Mouse (Mus musculus) hindbrain, embryonic 16.5 days (tissue): ENCODE measurements around the gene 4932438H23Rik. TPM values are rescaled to one million over a fixed set of nuclear protein-coding genes. Genes with fewer than 3 reads are reported as not detected.
A peak's percentile ranks its signal among the peaks of the same experiment; 100 is the strongest.

Experiments used
- ATAC-seq: fragments of 200-750 bp; cut with Nextera tagmentation; 2 replicates; pipeline ENCODE4 v1.8.0; 2017; ENCODE audit warnings: moderate TSS enrichment, moderate library complexity
- H3K27ac ChIP-seq: fragments of 300-500 bp; sonication (generic); 2 replicates; pipeline ENCODE4 v1.5.1; 2014; ENCODE audit warnings: low read depth, mild to moderate bottlenecking, control low read depth, low read length, moderate library complexity
- H3K27me3 ChIP-seq: fragments of 300-500 bp; sonication (generic); replicated peaks from 2 replicates; pipeline ENCODE4 v1.6.1; 2014; ENCODE audit warnings: low read length; ENCODE audit not compliant: control insufficient read depth, insufficient read depth
- H3K36me3 ChIP-seq: fragments of 300-500 bp; sonication (generic); 2 replicates; pipeline ENCODE4 v1.6.1; 2014; ENCODE audit warnings: mild to moderate bottlenecking, low read length, moderate library complexity, mixed read lengths; ENCODE audit not compliant: control insufficient read depth, insufficient read depth
- H3K4me1 ChIP-seq: fragments of 300-500 bp; sonication (generic); 2 replicates; pipeline ENCODE4 v1.6.1; 2014; ENCODE audit warnings: low read depth, low read length; ENCODE audit not compliant: control insufficient read depth, insufficient read depth
- H3K4me2 ChIP-seq: fragments of 300-500 bp; sonication (generic); 2 replicates; pipeline ENCODE4 v1.6.1; 2014; ENCODE audit warnings: mild to moderate bottlenecking, low read length, control low read depth, moderate library complexity
- H3K4me3 ChIP-seq: fragments of 300-500 bp; sonication (generic); 2 replicates; pipeline ENCODE4 v1.5.1; 2014; ENCODE audit warnings: mild to moderate bottlenecking, low read length, control low read depth, moderate library complexity
- H3K9ac ChIP-seq: fragments of 300-500 bp; sonication (generic); 2 replicates; pipeline ENCODE4 v1.6.1; 2014; ENCODE audit warnings: low read depth, mild to moderate bottlenecking, control low read depth, low read length, moderate library complexity
- H3K9me3 ChIP-seq: fragments of 300-500 bp; sonication (generic); 2 replicates; pipeline ENCODE4 v1.6.1; 2014; ENCODE audit warnings: mild to moderate bottlenecking, low read length, moderate library complexity; ENCODE audit not compliant: control insufficient read depth
- WGBS: fragments of 180-500 bp; shearing (Covaris S2); extraction: QIAGEN DNeasy Blood & Tissue Kit; methylation state at CpG from one replicate; pipeline ENCODE4 v1.1.7; 2014; 5-methylcytosine and 5-hydroxymethylcytosine counted together
- polyA plus RNA-seq: library from polyadenylated mRNA; unstranded; fragments of >200 nt; fragmentation: Nextera tagmentation; extraction: Ambion mirVana; gene quantifications from 2 replicates; pipeline ENCODE4 v1.2.1, GENCODE M21; 2015

4932438H23Rik gene
- polyA plus RNA-seq, 1 experiment from 2014 or later, result 0.88 TPM

DNA sequence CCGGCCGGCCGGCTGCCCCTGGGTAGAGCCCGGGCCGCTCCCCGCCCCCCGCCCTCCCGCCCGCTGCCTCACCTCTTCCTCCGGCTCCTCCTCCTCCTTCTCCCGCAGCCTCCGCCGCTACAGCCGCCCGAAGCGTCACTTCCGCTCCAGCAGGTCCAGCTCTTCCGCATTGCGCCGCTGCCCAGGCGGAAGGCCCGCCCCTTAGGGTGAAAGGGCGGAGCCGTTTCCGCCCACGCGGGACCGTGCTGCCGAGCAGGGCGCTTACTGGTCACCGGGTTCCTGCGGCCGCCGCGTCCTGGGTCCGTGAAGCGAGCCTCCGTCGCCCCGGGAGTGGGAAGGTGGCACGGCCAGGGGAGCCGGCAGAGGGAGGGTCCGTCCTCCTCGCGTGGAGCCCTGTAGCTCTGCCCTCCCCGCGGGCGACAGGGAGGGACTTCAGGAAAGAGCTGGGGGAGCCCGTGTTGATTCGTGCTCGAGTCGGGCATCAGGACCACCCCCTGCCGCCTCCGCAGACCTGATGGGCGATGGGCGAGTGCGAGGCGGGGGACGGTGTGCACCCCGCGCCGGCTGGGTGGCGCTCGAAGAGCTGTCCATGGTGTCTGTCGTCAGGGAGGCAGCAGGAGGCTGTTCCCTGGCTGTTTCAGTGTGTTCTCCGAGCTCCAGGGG, 83.8 kb downstream of the 4932438H23Rik start, which contains the start of gene Synj1:
Synj1 (minus strand) TSS at position 288 of the 663 bp plus-strand sequence.
- H3K9me3 ChIP-seq, result no peaks in the 10 kb centered on the region
- peak within 1 kb of the TSS; percentile 77 for H3K4me2 ChIP-seq
- peak within 1 kb of the TSS; percentile 97 for H3K9ac ChIP-seq
- under 1% methylated on average over 62 of the region's 66 CpGs for WGBS
- peaks cover 14% of the 10 kb centered on the region for H3K36me3 ChIP-seq
- H3K4me3 ChIP-seq, result peak within 1 kb of the TSS; percentile 97
- peaks cover 19% of the 10 kb centered on the region for H3K4me1 ChIP-seq
- peak within 1 kb of the TSS; percentile 98 for H3K27ac ChIP-seq
- peak; percentile 95 for ATAC-seq
- H3K27me3 ChIP-seq, result no peaks in the 10 kb centered on the region

GRCm38 (mm10) chr16:91010581-91011020, 84.3 kb downstream of the 4932438H23Rik start:
- H3K27ac ChIP-seq, result peak overlapping the region; percentile 98
- ATAC-seq, result peak; percentile 70; the same call in 1 of the 2 replicates
- H3K9me3 ChIP-seq, result no peaks in the 10 kb centered on the region
- peaks cover 19% of the 10 kb centered on the region for H3K4me1 ChIP-seq
- under 1% methylated on average over 34 of the region's 42 CpGs for WGBS
- peak overlapping the region; percentile 97 for H3K4me3 ChIP-seq
- H3K36me3 ChIP-seq, result peaks cover 10% of the 10 kb centered on the region
- H3K27me3 ChIP-seq, result no peaks in the 10 kb centered on the region
- peak overlapping the region; percentile 77 for H3K4me2 ChIP-seq
- peak overlapping the region; percentile 97 for H3K9ac ChIP-seq

DNA sequence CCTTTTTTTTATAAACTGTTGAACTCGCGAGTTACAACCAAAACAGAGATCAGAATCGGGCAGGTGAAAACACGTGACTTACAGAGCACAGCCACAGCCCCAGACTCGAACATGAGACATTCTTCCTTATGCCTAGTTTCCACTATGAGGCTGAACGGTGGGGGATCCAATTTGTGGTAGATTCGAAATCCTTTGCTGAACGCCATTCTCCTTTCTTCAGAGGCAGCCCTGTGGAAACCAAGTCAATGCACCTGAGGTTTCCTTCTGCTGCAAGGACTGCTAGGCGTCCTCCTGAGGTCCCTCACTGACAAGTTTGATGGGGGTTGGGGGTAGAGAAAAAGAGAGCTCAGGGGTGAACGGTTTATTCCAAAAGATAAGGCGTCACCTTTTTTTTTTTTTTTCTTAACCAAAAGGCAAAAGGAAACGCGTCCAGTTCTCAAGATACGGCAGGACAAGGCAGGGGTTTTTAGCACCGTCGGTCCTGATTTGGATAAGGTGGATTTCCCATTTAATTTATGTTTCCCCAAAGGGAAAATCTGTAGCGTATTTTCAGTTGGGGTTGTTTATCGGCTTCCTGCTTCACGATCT, 84.9 kb downstream of the 4932438H23Rik start:
- under 1% methylated on average over 19 of the region's 19 CpGs for WGBS
- Histone ChIP-seq H3K4me2 (peak overlapping the region; percentile 77), H3K36me3 (peaks cover 6% of the 10 kb centered on the region), H3K4me1 (peaks cover 19% of the 10 kb centered on the region), H3K9me3 (no peaks in the 10 kb centered on the region), H3K4me3 (peak overlapping the region; percentile 97), H3K27me3 (no peaks in the 10 kb centered on the region), H3K9ac (peak overlapping the region; percentile 97), H3K27ac (peak overlapping the region; percentile 98)
- ATAC-seq, result no peak

DNA sequence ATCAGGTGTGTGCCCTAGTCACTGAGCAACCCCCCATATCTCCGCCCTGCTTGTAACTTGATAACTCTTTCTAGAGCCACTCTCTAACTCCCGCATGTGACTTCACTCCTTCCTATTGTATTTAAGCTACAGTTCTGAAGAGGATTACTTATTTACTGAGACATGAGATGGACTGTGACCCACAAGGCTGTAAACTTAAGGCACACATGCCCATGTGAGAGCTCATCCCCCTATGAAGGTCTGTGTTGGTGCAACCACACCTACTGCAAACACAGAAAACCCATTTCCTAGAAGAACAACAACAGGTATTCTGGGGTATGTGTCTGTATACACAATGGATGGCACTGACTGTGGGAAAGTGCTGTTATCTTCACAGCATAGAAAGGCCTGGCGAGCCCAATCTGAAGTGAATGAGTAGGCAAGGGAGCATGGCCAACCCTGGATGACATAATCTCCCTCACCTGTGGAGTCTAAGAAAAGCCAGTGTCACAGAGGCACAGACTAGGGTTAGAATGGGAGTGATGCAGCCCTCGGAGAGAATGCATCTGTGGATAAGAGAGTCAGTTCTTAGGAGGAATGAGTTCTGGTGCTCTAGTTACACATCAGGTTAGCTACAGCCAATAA, 89.9 kb downstream of the 4932438H23Rik start:
- WGBS, result 89% methylated on average over 4 of the region's 4 CpGs
- Histone ChIP-seq H3K4me3 (no peak overlapping the region), H3K27ac (no peak overlapping the region), H3K36me3 (no peaks in the 10 kb centered on the region; the same call in 1 of the 2 replicates), H3K27me3 (no peaks in the 10 kb centered on the region), H3K9ac (no peak overlapping the region), H3K4me2 (no peak overlapping the region), H3K9me3 (no peaks in the 10 kb centered on the region), H3K4me1 (peaks cover 11% of the 10 kb centered on the region)
- no peak for ATAC-seq

Other genes starting within 250 kb of the 4932438H23Rik start
- gene Cfap298, start 160.0 kb downstream of the 4932438H23Rik start, polyA plus RNA-seq, result 54.4 and 61.1 TPM in 2 replicates
- 48.6 and 50.3 TPM in 2 replicates for gene Synj1, start 83.8 kb downstream of the 4932438H23Rik start, polyA plus RNA-seq
- 48.8 and 60.2 TPM in 2 replicates for gene Paxbp1, start 50.6 kb downstream of the 4932438H23Rik start, polyA plus RNA-seq
- 6.1 and 11.4 TPM in 2 replicates for gene Olig2, start 130.3 kb upstream of the 4932438H23Rik start, polyA plus RNA-seq
- gene Olig1, start 174.7 kb upstream of the 4932438H23Rik start, polyA plus RNA-seq, result 153 and 190 TPM in 2 replicates